Mouse (Mus musculus) neural tube, embryonic 11.5 days (tissue): Measurements from ENCODE around the gene Psap. TPM values are rescaled to one million over a fixed set of nuclear protein-coding genes. Genes with fewer than 3 reads are reported as not detected.

Source experiments
- ATAC-seq: fragments of 200-750 bp; cut with Nextera tagmentation; 2 replicates; pipeline ENCODE4 v1.8.0; 2017; ENCODE audit warnings: moderate number of reproducible peaks, mild to moderate bottlenecking, moderate TSS enrichment, moderate library complexity; ENCODE audit not compliant: insufficient read depth, low FRiP score, low TSS enrichment
- DNase-seq: peaks from one replicate; pipeline ENCODE4 v3.0.0-alpha.2; 2015; ENCODE audit warnings: low spot score
- H3K27ac ChIP-seq: fragments of 300-500 bp; sonication (generic); 2 replicates; pipeline ENCODE4 v1.5.1; 2014; ENCODE audit warnings: low read depth, mild to moderate bottlenecking, low read length
- H3K27me3 ChIP-seq: fragments of 300-500 bp; sonication (generic); 2 replicates; pipeline ENCODE4 v1.6.1; 2014; ENCODE audit warnings: mild to moderate bottlenecking, low read length, mixed read lengths; ENCODE audit not compliant: control insufficient read depth, insufficient read depth
- H3K36me3 ChIP-seq: fragments of 300-500 bp; sonication (generic); 2 replicates; pipeline ENCODE4 v1.6.1; 2014; ENCODE audit warnings: mild to moderate bottlenecking, low read length, moderate library complexity, mixed read lengths; ENCODE audit not compliant: control insufficient read depth, insufficient read depth
- H3K4me1 ChIP-seq: fragments of 300-500 bp; sonication (generic); 2 replicates; pipeline ENCODE4 v1.6.1; 2014; ENCODE audit warnings: low read length, mixed read lengths; ENCODE audit not compliant: control insufficient read depth, insufficient read depth
- H3K4me2 ChIP-seq: fragments of 300-500 bp; sonication (generic); 2 replicates; pipeline ENCODE4 v1.6.1; 2014; ENCODE audit warnings: low read depth, mild to moderate bottlenecking, moderate library complexity
- H3K4me3 ChIP-seq: fragments of 300-500 bp; sonication (generic); 2 replicates; pipeline ENCODE4 v1.5.1; 2014; ENCODE audit warnings: low read depth, low read length
- H3K9ac ChIP-seq: fragments of 300-500 bp; sonication (generic); 2 replicates; pipeline ENCODE4 v1.6.1; 2014; ENCODE audit warnings: mild to moderate bottlenecking, low read length
- H3K9me3 ChIP-seq: fragments of 300-500 bp; sonication (generic); 2 replicates; pipeline ENCODE4 v1.6.1; 2016; ENCODE audit warnings: low read length; ENCODE audit not compliant: control insufficient read depth
- WGBS: fragments of 180-500 bp; shearing (Covaris S2); extraction: QIAGEN DNeasy Blood & Tissue Kit; methylation state at CpG from one replicate; pipeline ENCODE4 v1.1.7; 2014; 5-methylcytosine and 5-hydroxymethylcytosine counted together
- polyA plus RNA-seq: library from polyadenylated mRNA; unstranded; fragments of >200 nt; fragmentation: Nextera tagmentation; extraction: Ambion mirVana; gene quantifications from 2 replicates; pipeline ENCODE4 v1.2.1, GENCODE M21; 2014

Psap gene
- polyA plus RNA-seq, 1 experiment from 2014 or later, result 84.2 TPM

GRCm38 (mm10) chr10:60299636-60300035 is 22.2 kb downstream of the Psap start:
- Histone ChIP-seq H3K4me2 (no peak overlapping the region), H3K4me1 (no peaks in the 10 kb centered on the region), H3K9ac (no peak overlapping the region), H3K27ac (no peak overlapping the region), H3K36me3 (peaks cover 15% of the 10 kb centered on the region; the same call in 1 of the 2 replicates), H3K9me3 (no peaks in the 10 kb centered on the region), H3K27me3 (no peaks in the 10 kb centered on the region), H3K4me3 (no peak overlapping the region)
- ATAC-seq (no peak), DNase-seq (no peak)
- whole genome bisulfite sequencing, result 97% methylated on average over 12 of the region's 12 CpGs

- H3K4me1 ChIP-seq, result no peaks in the 10 kb centered on the region
- no peak overlapping the region for H3K4me3 ChIP-seq
- no peaks in the 10 kb centered on the region for H3K9me3 ChIP-seq
- DNase-seq, result no peak
- no peak overlapping the region for H3K27ac ChIP-seq
- H3K4me2 ChIP-seq, result no peak overlapping the region
- ATAC-seq, result no peak
- WGBS, result 88% methylated on average over 17 of the region's 17 CpGs
- H3K9ac ChIP-seq, result no peak overlapping the region
- no peaks in the 10 kb centered on the region for H3K27me3 ChIP-seq
- H3K36me3 ChIP-seq, result peaks cover 10% of the 10 kb centered on the region; the same call in 1 of the 2 replicates
Observed at GRCm38 (mm10) chr10:60303419-60303818, 26.0 kb downstream of the Psap start.

- peaks cover 9% of the 10 kb centered on the region; the same call in 1 of the 2 replicates for H3K36me3 ChIP-seq
- no peaks in the 10 kb centered on the region for H3K4me1 ChIP-seq
- no peak overlapping the region for H3K27ac ChIP-seq
- DNase-seq (peak; percentile 81), ATAC-seq (peak; percentile 73)
- H3K9ac ChIP-seq, result no peak overlapping the region
- no peak overlapping the region for H3K4me2 ChIP-seq
- no peak overlapping the region for H3K4me3 ChIP-seq
- H3K27me3 ChIP-seq, result no peaks in the 10 kb centered on the region
- 68% methylated on average over 15 of the region's 15 CpGs for WGBS
- no peaks in the 10 kb centered on the region for H3K9me3 ChIP-seq
Observed at GRCm38 (mm10) chr10:60304854-60305628, 27.6 kb downstream of the Psap start.

- no peaks in the 10 kb centered on the region for H3K9me3 ChIP-seq
- H3K4me3 ChIP-seq, result no peak overlapping the region
- no peak overlapping the region for H3K27ac ChIP-seq
- ATAC-seq, result no peak
- no peaks in the 10 kb centered on the region for H3K4me1 ChIP-seq
- WGBS, result 95% methylated on average over 13 of the region's 13 CpGs
- H3K36me3 ChIP-seq, result no peaks in the 10 kb centered on the region
- no peak overlapping the region for H3K4me2 ChIP-seq
- H3K27me3 ChIP-seq, result no peaks in the 10 kb centered on the region
- H3K9ac ChIP-seq, result no peak overlapping the region
- DNase-seq, result no peak
Observed at GRCm38 (mm10) chr10:60310629-60311028, 33.2 kb downstream of the Psap start.

- Histone ChIP-seq H3K36me3 (no peaks in the 10 kb centered on the region), H3K4me1 (no peaks in the 10 kb centered on the region), H3K9me3 (no peaks in the 10 kb centered on the region), H3K27ac (no peak overlapping the region), H3K4me2 (no peak overlapping the region), H3K9ac (no peak overlapping the region), H3K4me3 (no peak overlapping the region), H3K27me3 (no peaks in the 10 kb centered on the region)
- ATAC-seq (no peak), DNase-seq (no peak)
- WGBS, result 93% methylated on average over 5 of the region's 5 CpGs
Observed at GRCm38 (mm10) chr10:60313606-60314005, 36.2 kb downstream of the Psap start.

- H3K36me3 ChIP-seq, result no peaks in the 10 kb centered on the region
- H3K27ac ChIP-seq, result no peak overlapping the region
- no peaks in the 10 kb centered on the region for H3K27me3 ChIP-seq
- H3K4me3 ChIP-seq, result no peak overlapping the region
- H3K9me3 ChIP-seq, result no peaks in the 10 kb centered on the region
- 92% methylated on average over 4 of the region's 4 CpGs for WGBS
- no peak overlapping the region for H3K9ac ChIP-seq
- ATAC-seq (no peak), DNase-seq (no peak)
- H3K4me1 ChIP-seq, result no peaks in the 10 kb centered on the region
- no peak overlapping the region for H3K4me2 ChIP-seq
Observed at GRCm38 (mm10) chr10:60316166-60316565, 38.7 kb downstream of the Psap start.

- Histone ChIP-seq H3K9ac (no peak overlapping the region), H3K4me1 (no peaks in the 10 kb centered on the region), H3K9me3 (no peaks in the 10 kb centered on the region), H3K27ac (no peak overlapping the region), H3K4me3 (no peak overlapping the region), H3K27me3 (no peaks in the 10 kb centered on the region), H3K4me2 (no peak overlapping the region), H3K36me3 (no peaks in the 10 kb centered on the region)
- no peak for DNase-seq
- no peak for ATAC-seq
- WGBS, result 92% methylated on average over 11 of the region's 11 CpGs
Observed at GRCm38 (mm10) chr10:60328963-60329650, 51.7 kb downstream of the Psap start.

- Histone ChIP-seq H3K4me3 (no peak overlapping the region), H3K9ac (no peak overlapping the region), H3K4me2 (no peak overlapping the region), H3K4me1 (no peaks in the 10 kb centered on the region), H3K27me3 (no peaks in the 10 kb centered on the region), H3K9me3 (no peaks in the 10 kb centered on the region), H3K36me3 (no peaks in the 10 kb centered on the region), H3K27ac (no peak overlapping the region)
- DNase-seq (no peak), ATAC-seq (no peak)
- WGBS, result 83% methylated on average over 7 of the region's 7 CpGs
Observed at GRCm38 (mm10) chr10:60334583-60334982, 57.2 kb downstream of the Psap start.

- H3K27me3 ChIP-seq, result no peaks in the 10 kb centered on the region
- no peaks in the 10 kb centered on the region for H3K4me1 ChIP-seq
- no peaks in the 10 kb centered on the region for H3K9me3 ChIP-seq
- no peak overlapping the region for H3K9ac ChIP-seq
- H3K27ac ChIP-seq, result no peak overlapping the region
- no peak for DNase-seq
- no peaks in the 10 kb centered on the region for H3K36me3 ChIP-seq
- H3K4me3 ChIP-seq, result no peak overlapping the region
- ATAC-seq, result no peak
- WGBS, result 94% methylated on average over 4 of the region's 4 CpGs
- H3K4me2 ChIP-seq, result no peak overlapping the region
Observed at GRCm38 (mm10) chr10:60335021-60335420, 57.6 kb downstream of the Psap start.
